Mouse (Mus musculus) heart, postnatal 0 days (tissue): ENCODE data around the gene Rnf227. TPM values are rescaled to one million over a fixed set of nuclear protein-coding genes. Genes with fewer than 3 reads are reported as not detected.

Experiments used
- ATAC-seq: fragments of 200-750 bp; cut with Nextera tagmentation; 2 replicates; pipeline ENCODE4 v1.8.0; 2017; ENCODE audit warnings: low read depth, moderate number of reproducible peaks, moderate library complexity; ENCODE audit not compliant: insufficient read depth
- DNase-seq: peaks from one replicate; pipeline ENCODE4 v3.0.0-alpha.2; 2016; ENCODE audit warnings: low spot score
- H3K27ac ChIP-seq: fragments of 300-500 bp; sonication (generic); 2 replicates; pipeline ENCODE4 v1.5.1; 2014; ENCODE audit warnings: low read depth, mild to moderate bottlenecking
- H3K27me3 ChIP-seq: fragments of 300-500 bp; sonication (generic); 2 replicates; pipeline ENCODE4 v1.6.1; 2014; ENCODE audit warnings: low read length, mixed read lengths; ENCODE audit not compliant: control insufficient read depth, insufficient read depth
- H3K36me3 ChIP-seq: fragments of 300-500 bp; sonication (generic); replicated peaks from 2 replicates; pipeline ENCODE4 v1.6.1; 2014; ENCODE audit warnings: low read length, mixed read lengths; ENCODE audit not compliant: control insufficient read depth, insufficient read depth
- H3K4me1 ChIP-seq: fragments of 300-500 bp; sonication (generic); 2 replicates; pipeline ENCODE4 v1.6.1; 2014; ENCODE audit warnings: antibody characterized with exemption; ENCODE audit not compliant: control insufficient read depth, insufficient read depth
- H3K4me2 ChIP-seq: fragments of 300-500 bp; sonication (generic); 2 replicates; pipeline ENCODE4 v1.6.1; 2014; ENCODE audit warnings: low read depth, mild to moderate bottlenecking, low read length, moderate library complexity
- H3K4me3 ChIP-seq: fragments of 300-500 bp; sonication (generic); 2 replicates; pipeline ENCODE4 v1.5.1; 2014; ENCODE audit warnings: low read depth, low read length
- H3K9ac ChIP-seq: fragments of 300-500 bp; sonication (generic); replicated peaks from 2 replicates; pipeline ENCODE4 v1.6.1; 2014; ENCODE audit warnings: low read depth, low read length, mixed read lengths
- H3K9me3 ChIP-seq: fragments of 300-500 bp; sonication (generic); replicated peaks from 2 replicates; pipeline ENCODE4 v1.6.1; 2016; ENCODE audit warnings: low read length; ENCODE audit not compliant: control insufficient read depth
- CTCF ChIP-seq: IDR thresholded peaks from 2 replicates; pipeline ENCODE4 v1.5.1; 2016; ENCODE audit warnings: antibody characterized with exemption, control low read depth, low read depth
- EP300 ChIP-seq: IDR thresholded peaks from 2 replicates; pipeline ENCODE4 v1.6.1; 2016; ENCODE audit warnings: antibody characterized with exemption, low read depth
- WGBS: fragments of 180-500 bp; shearing (Covaris S2); extraction: QIAGEN DNeasy Blood & Tissue Kit; methylation state at CpG from one replicate; pipeline ENCODE4 v1.1.7; 2014; 5-methylcytosine and 5-hydroxymethylcytosine counted together
- polyA plus RNA-seq: library from polyadenylated mRNA; unstranded; fragments of >200 nt; fragmentation: Nextera tagmentation; extraction: Ambion mirVana; gene quantifications from 2 replicates; pipeline ENCODE4 v1.2.1, GENCODE M21; 2015
- total RNA-seq: library from RNA; depleted of rRNA; stranded (reverse); fragments of >200 nt; gene quantifications from 2 replicates; pipeline ENCODE4 v1.2.3, GENCODE M21; 2014; ENCODE audit warnings: low replicate concordance

The Rnf227 gene
- total and polyA plus RNA-seq, 2 experiments from 2014 or later = 3.4 to 10.2 TPM

DNA sequence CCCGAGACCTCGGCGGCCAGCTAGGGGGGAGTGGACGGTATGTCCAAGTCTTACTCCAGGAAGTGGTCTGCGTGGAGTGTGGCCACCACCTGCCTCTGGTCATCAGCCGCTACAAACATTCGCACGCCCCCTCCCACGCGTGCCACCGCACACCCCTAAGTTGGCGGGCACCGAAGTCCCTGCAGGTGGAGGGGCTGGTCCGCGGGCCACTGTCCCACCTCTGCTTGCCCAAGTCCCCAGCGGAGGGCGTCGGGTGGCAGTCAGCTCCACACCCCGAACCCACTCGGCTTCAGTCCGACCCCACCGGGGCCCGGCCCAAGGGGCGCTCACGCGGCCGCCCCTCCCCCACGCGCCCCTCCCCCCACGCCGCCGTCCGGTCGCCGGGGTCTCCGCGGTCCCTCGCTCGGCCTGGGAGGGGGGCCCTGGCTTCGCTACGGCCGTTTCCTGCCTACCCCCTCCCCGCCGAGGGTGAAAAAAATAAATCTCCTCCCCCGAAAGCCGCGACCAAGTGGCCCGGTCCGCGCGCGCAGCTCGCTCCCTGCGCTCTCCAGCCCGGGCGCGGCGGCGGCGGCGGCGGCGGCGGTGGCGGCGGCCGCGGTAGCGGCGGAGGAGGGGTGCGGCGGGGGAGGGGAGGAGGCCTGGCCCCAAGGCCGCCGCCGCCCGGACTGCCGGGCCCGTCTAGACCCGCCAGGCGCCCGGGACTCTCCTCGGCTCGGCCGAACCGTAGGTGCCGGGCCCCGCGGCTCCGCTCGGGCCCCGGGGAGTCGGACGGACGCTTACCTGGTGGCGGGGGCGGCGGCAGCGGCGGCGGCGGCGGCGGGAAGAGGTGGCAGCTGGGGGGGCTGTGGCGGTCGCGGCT lies 28.3 kb downstream of the Rnf227 start:
- H3K9me3 ChIP-seq = no peaks in the 10 kb centered on the region
- DNase-seq (peak; percentile 45), ATAC-seq (peak; percentile 7)
- peak overlapping the region; percentile 99 for H3K4me2 ChIP-seq
- TF ChIP-seq EP300 = no peak
- no peak for TF ChIP-seq CTCF
- 0% methylated on average over 60 of the region's 106 CpGs for WGBS
- peak overlapping the region; percentile 99 for H3K4me3 ChIP-seq
- H3K27me3 ChIP-seq = no peaks in the 10 kb centered on the region
- peak overlapping the region; percentile 97 for H3K27ac ChIP-seq
- peaks cover 6% of the 10 kb centered on the region; the same call in 1 of the 2 replicates for H3K36me3 ChIP-seq
- H3K4me1 ChIP-seq = peaks cover 43% of the 10 kb centered on the region
- peak overlapping the region; percentile 99 for H3K9ac ChIP-seq

DNA sequence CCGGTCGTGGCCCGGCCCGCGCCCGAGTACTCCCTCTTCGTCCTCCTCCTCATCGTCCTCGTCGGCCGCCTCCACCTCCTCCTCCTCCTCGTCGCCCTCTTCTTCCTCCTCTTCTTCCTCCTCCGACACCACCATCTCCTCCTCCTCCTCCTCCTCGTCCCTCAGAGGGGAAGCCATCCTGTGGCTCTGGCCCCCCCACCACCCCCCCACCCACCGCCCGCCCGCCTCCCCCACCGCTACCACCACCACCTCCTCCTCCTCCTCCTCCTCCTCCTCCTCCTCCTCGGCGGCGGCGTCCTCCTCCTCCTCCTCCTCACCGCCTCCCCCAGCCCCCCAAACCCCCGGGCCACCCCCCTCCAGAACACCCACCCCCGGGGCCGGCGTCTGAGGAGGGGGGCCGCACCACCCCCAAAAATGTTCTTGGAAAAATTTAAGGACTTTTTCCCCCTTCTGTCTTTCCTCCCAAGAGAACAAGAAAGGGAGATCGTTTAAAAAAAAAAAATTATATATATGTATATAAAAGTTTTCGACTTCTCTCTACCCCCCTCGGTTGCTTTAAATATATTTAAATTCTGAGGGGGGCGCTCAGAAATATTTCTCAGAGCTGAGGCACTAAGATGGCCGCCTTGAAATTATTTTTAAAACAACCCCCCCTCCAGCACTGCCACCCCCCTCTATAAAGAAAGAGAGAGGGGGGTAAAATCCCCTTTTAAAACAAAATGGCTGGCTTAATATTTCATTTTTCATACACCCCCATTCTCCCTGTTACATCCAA lies 29.1 kb downstream of the Rnf227 start, which contains the start of gene Chd3:
TSS of gene Chd3 (minus strand) at position 192 of the 775 bp plus-strand sequence.
- H3K27ac ChIP-seq = peak within 1 kb of the TSS; percentile 97
- TF ChIP-seq EP300 = no peak
- no peaks in the 10 kb centered on the region for H3K9me3 ChIP-seq
- peak within 1 kb of the TSS; percentile 99 for H3K9ac ChIP-seq
- H3K4me3 ChIP-seq = peak within 1 kb of the TSS; percentile 99
- no peaks in the 10 kb centered on the region for H3K27me3 ChIP-seq
- H3K4me1 ChIP-seq = peaks cover 39% of the 10 kb centered on the region
- H3K4me2 ChIP-seq = peak within 1 kb of the TSS; percentile 99
- 0 out of 2 replicates have a peak, but pooled peaks cover 6% of the 10 kb centered on the region for H3K36me3 ChIP-seq
- 2% methylated on average over 20 of the region's 34 CpGs for WGBS
- no peak for ATAC-seq
- no peak for DNase-seq

GRCm38 (mm10) chr11:69369990-69370816 lies 29.9 kb downstream of the Rnf227 start:
- DNase-seq = no peak
- Histone ChIP-seq H3K36me3 (0 out of 2 replicates have a peak, but pooled peaks cover 6% of the 10 kb centered on the region), H3K9ac (0 out of 2 replicates have a peak overlapping the region, but pooled peaks have one; percentile 99), H3K4me1 (peaks cover 31% of the 10 kb centered on the region), H3K4me3 (peak overlapping the region; percentile 99), H3K27ac (peak overlapping the region; percentile 97), H3K27me3 (no peaks in the 10 kb centered on the region), H3K4me2 (peak overlapping the region; percentile 99; the same call in 1 of the 2 replicates), H3K9me3 (no peaks in the 10 kb centered on the region)
- 43% methylated on average over 2 of the region's 2 CpGs for WGBS
- TF ChIP-seq EP300 = no peak
- TF ChIP-seq CTCF = no peak
- ATAC-seq = no peak

DNA sequence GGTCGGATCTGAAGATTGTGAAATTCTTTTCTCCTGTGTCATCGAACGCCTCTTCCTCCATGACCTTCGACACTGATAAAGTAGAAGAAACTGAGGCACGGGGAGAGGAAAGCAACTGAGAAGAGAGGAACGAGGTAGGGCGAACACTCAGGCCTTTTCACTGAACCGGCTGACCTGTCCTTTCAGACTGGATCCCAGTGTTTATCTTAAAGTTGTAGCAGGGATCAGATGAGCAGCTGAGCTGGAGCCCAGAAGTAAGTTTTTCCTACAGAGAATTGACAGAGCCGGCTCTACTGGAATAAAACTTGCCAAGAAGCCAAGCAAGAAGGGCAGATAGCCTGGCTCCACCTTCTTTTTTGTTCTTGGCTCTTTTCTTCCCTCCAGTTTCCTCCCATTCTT lies 30.6 kb downstream of the Rnf227 start:
- ATAC-seq = no peak
- Histone ChIP-seq H3K27ac (peak overlapping the region; percentile 5; the same call in 1 of the 2 replicates), H3K4me1 (peaks cover 25% of the 10 kb centered on the region), H3K36me3 (0 out of 2 replicates have a peak, but pooled peaks cover 6% of the 10 kb centered on the region), H3K4me2 (no peak overlapping the region), H3K27me3 (no peaks in the 10 kb centered on the region), H3K9ac (no peak overlapping the region), H3K4me3 (no peak overlapping the region), H3K9me3 (no peaks in the 10 kb centered on the region)
- no peak for DNase-seq
- WGBS = 36% methylated on average over 9 of the region's 9 CpGs
- no peak for TF ChIP-seq CTCF

DNA sequence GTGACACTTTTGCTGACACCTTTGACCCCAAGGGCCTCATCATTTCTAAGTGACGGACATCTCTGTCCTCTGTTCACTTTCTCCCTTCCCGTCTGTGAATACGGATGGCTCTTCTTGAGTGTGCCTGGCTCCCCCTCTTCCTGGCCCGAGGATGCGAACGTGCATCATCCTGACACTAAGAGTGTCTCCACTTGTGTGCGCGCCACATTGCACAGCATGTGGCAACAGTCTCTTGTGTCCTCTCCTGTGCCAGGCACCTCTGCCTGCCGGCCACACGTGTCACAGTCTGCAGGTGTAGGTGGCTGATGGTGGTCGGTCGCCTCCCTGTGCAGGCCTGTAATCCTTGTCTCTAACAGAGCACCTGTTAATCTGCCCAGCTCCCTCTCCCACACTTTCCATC lies 31.3 kb downstream of the Rnf227 start:
- DNase-seq = no peak
- Histone ChIP-seq H3K9ac (no peak overlapping the region), H3K4me2 (no peak overlapping the region), H3K36me3 (0 out of 2 replicates have a peak, but pooled peaks cover 6% of the 10 kb centered on the region), H3K4me1 (peaks cover 18% of the 10 kb centered on the region), H3K9me3 (no peaks in the 10 kb centered on the region), H3K27ac (no peak overlapping the region), H3K4me3 (no peak overlapping the region), H3K27me3 (no peaks in the 10 kb centered on the region)
- no peak for ATAC-seq
- TF ChIP-seq CTCF (no peak), EP300 (no peak)
- WGBS = 63% methylated on average over 12 of the region's 12 CpGs
